ENCODE assay signal across 1 mouse cellular context in the genomic region with DNA sequence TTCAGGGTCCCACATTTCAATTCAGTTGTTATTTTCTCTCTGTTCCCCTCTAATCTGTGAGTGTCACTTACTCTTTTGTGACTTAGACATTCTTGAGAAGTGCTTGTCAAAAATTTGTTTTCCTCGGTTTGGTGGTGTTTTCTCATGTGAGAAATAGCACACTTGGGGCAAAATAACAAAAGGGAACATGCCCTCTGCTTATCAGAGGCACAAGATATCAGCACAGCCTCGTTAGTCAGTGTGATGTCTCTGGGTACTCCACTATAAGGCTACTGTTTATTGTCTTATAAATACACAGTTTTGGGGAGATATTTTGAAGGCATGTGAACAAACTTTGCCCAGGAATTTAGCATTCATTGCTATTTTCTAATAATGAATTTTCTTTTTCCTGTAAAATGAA.
TF ChIP-seq lines count a peak whose summit lies in the region.

No protein-coding gene starts in this region.

TF ChIP-seq in MEL, 35 proteins besides CTCF, POLR2A, EP300 and RAD21 (continued from another document):
- TF ChIP-seq RCOR1 (IDR thresholded peaks at IDR 0.05; ENCODE audit: low read depth, low read length) (0 out of 2 replicates have a peak, but pooled peaks have one; percentile 32), MXI1 (IDR thresholded peaks at IDR 0.05; ENCODE audit: low read depth, low read length) (0 out of 2 replicates have a peak, but pooled peaks have one; percentile 47), MAX (IDR thresholded peaks at IDR 0.05; ENCODE audit: low read length) (peak; percentile 40; the same call in 1 of the 2 replicates), BHLHE40 (IDR thresholded peaks at IDR 0.05; ENCODE audit: borderline replicate concordance, low read depth, low read length) (peak; percentile 6; the same call in 1 of the 2 replicates), POLR2AphosphoS5 (IDR thresholded peaks at IDR 0.05; ENCODE audit: borderline replicate concordance, low read depth, low read length) (no peak), GATA1 (IDR thresholded peaks at IDR 0.05; ENCODE audit: low read depth, low read length) (peak; percentile 69)
